Mouse (Mus musculus): ENCODE results near the gene Tspan10. TPM values are rescaled to one million over a fixed set of nuclear protein-coding genes. Genes with fewer than 3 reads are reported as not detected.

Gene Tspan10
- polyA plus RNA-seq, 1 experiment from 2014 or later: not detected

GRCm38 (mm10) chr11:120489054-120489761, 46.8 kb downstream of the Tspan10 start:
- WGBS: 69% methylated on average over 4 of the region's 4 CpGs
- Histone ChIP-seq H3K4me1 (replicated peaks; ENCODE audit: control insufficient read depth, insufficient read depth, low read length) (peaks cover 39% of the 10 kb centered on the region), H3K4me3 (replicated peaks; ENCODE audit: low read length) (no peak overlapping the region), H3K27ac (no peak overlapping the region), H3K9me3 (ENCODE audit: control insufficient read depth, low read length) (no peaks in the 10 kb centered on the region), H3K4me2 (replicated peaks) (no peak overlapping the region), H3K36me3 (replicated peaks; ENCODE audit: control insufficient read depth, insufficient read depth) (peaks cover 47% of the 10 kb centered on the region), H3K27me3 (ENCODE audit: control insufficient read depth, insufficient read depth, low read length) (no peaks in the 10 kb centered on the region), H3K9ac (no peak overlapping the region)
- DNase-seq (ENCODE audit: low spot score) (peak; percentile 81), ATAC-seq (ENCODE audit: low FRiP score) (no peak)

DNA sequence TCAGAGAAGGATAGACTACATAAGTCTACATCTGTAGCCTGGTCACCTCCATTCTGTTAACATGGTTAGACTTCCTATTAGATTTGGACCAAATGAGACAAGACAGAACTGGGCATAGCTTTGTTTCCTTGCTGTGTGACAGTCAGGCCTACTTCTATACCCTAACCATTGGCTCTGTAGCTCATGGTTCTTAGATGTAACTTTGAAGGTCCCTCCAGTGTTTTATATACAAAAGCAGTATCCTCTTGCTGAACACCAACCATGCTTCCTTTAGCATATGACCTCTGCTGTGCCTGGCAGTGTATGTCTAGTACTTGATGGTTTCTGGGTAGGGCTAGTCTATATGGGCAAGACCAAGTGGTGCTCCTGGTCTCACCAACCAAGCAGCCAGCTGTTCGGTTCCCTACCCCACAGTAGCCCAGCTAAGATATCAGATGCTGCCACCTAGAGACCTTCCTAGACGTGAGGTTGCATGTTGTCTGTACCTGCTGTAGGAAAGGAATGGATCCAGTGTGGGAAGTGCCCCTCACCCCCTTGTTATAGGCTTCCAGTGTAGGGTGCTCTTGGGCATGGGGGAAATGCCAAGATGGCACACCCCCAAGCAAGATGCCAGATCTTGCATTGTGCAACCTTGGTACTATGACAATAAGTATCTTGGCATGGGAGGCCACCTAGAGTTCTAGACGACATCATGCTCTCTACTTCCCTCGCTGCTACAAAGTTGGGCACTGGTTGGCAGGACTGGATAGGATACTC, 48.0 kb downstream of the Tspan10 start:
- Histone ChIP-seq H3K4me2 (replicated peaks) (peak overlapping the region; percentile 86; the same call in 1 of the 2 replicates), H3K36me3 (replicated peaks; ENCODE audit: control insufficient read depth, insufficient read depth) (peaks cover 59% of the 10 kb centered on the region), H3K9me3 (ENCODE audit: control insufficient read depth, low read length) (no peaks in the 10 kb centered on the region), H3K27ac (no peak overlapping the region), H3K4me3 (replicated peaks; ENCODE audit: low read length) (no peak overlapping the region), H3K4me1 (replicated peaks; ENCODE audit: control insufficient read depth, insufficient read depth, low read length) (peaks cover 34% of the 10 kb centered on the region), H3K27me3 (ENCODE audit: control insufficient read depth, insufficient read depth, low read length) (no peaks in the 10 kb centered on the region), H3K9ac (no peak overlapping the region)
- DNase-seq (ENCODE audit: low spot score) (no peak), ATAC-seq (ENCODE audit: low FRiP score) (no peak)
- WGBS: 34% methylated on average over 4 of the region's 4 CpGs

- H3K27me3 ChIP-seq (ENCODE audit: control insufficient read depth, insufficient read depth, low read length): no peaks in the 10 kb centered on the region
- DNase-seq (ENCODE audit: low spot score) (peak; percentile 89), ATAC-seq (ENCODE audit: low FRiP score) (peak; percentile 86)
- H3K4me2 ChIP-seq (replicated peaks): peak within 1 kb of the TSS; percentile 86
- peak within 1 kb of the TSS; percentile 72 for H3K27ac ChIP-seq
- peak within 1 kb of the TSS; percentile 75 for H3K9ac ChIP-seq
- WGBS: under 1% methylated on average over 35 of the region's 35 CpGs
- no peaks in the 10 kb centered on the region for H3K9me3 ChIP-seq (ENCODE audit: control insufficient read depth, low read length)
- H3K4me3 ChIP-seq (replicated peaks; ENCODE audit: low read length): peak within 1 kb of the TSS; percentile 77
- peaks cover 28% of the 10 kb centered on the region for H3K4me1 ChIP-seq (replicated peaks; ENCODE audit: control insufficient read depth, insufficient read depth, low read length)
- peaks cover 59% of the 10 kb centered on the region for H3K36me3 ChIP-seq (replicated peaks; ENCODE audit: control insufficient read depth, insufficient read depth)
These were observed 49.0 kb downstream of the Tspan10 start, which contains the start of gene Slc25a10 for GRCm38 (mm10) chr11:120491317-120492023. Gene Slc25a10, plus strand, starts transcription at chr11:120491840.

DNA sequence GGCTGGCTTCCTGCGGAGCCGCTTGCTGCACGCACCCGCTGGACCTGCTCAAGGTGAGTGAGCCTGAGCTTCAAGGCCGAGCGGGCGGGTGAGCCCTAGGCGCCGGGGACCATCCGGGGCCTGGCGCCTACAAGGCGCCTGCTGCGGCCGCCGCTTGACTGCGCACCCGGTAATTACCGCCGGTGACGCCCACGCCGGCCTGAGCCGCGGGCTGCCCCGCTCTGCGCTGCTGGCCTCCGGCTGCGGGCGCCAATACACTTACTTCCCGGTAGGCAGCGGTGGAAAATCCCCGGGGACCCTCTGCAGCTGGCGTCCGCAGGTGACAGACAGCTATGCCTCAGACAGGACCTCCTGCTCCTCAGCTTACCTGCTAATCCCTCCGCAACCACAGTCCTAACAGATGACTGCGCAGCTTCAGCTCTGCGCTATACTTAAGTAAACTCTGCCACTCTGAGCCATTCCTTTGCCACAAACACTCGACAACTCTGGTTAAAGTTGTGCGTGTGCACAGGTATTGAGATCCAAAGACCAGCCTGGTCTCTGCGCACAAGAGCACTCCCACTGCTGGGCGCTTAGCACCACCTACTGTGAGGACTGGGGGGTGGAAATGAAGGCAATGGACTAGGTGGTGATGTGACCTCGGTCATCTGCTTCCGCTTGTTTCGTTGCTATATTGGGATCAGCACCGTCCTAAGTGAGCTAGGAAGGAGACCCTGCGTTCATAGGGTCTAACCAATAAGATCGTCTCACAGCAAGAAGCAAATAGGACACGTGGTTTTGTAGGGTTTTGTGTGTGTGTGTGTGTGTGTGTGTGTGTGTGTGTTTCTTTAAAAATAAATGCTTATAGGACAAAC, 49.8 kb downstream of the Tspan10 start:
- Histone ChIP-seq H3K4me2 (replicated peaks) (peak overlapping the region; percentile 86), H3K27ac (peak overlapping the region; percentile 72), H3K4me1 (replicated peaks; ENCODE audit: control insufficient read depth, insufficient read depth, low read length) (peaks cover 28% of the 10 kb centered on the region), H3K4me3 (replicated peaks; ENCODE audit: low read length) (peak overlapping the region; percentile 77), H3K27me3 (ENCODE audit: control insufficient read depth, insufficient read depth, low read length) (no peaks in the 10 kb centered on the region), H3K36me3 (replicated peaks; ENCODE audit: control insufficient read depth, insufficient read depth) (peaks cover 59% of the 10 kb centered on the region), H3K9ac (peak overlapping the region; percentile 75), H3K9me3 (ENCODE audit: control insufficient read depth, low read length) (no peaks in the 10 kb centered on the region)
- ATAC-seq (ENCODE audit: low FRiP score) (peak; percentile 49), DNase-seq (ENCODE audit: low spot score) (peak; percentile 50)
- under 1% methylated on average over 48 of the region's 48 CpGs for WGBS

- DNase-seq (ENCODE audit: low spot score): no peak
- Histone ChIP-seq H3K36me3 (replicated peaks; ENCODE audit: control insufficient read depth, insufficient read depth) (peaks cover 59% of the 10 kb centered on the region), H3K9ac (peak overlapping the region; percentile 75), H3K4me3 (replicated peaks; ENCODE audit: low read length) (peak overlapping the region; percentile 77), H3K27ac (peak overlapping the region; percentile 72), H3K4me1 (replicated peaks; ENCODE audit: control insufficient read depth, insufficient read depth, low read length) (peaks cover 28% of the 10 kb centered on the region), H3K27me3 (ENCODE audit: control insufficient read depth, insufficient read depth, low read length) (no peaks in the 10 kb centered on the region), H3K9me3 (ENCODE audit: control insufficient read depth, low read length) (no peaks in the 10 kb centered on the region), H3K4me2 (replicated peaks) (peak overlapping the region; percentile 86)
- 24% methylated on average over 3 of the region's 3 CpGs for WGBS
- no peak for ATAC-seq (ENCODE audit: low FRiP score)
These were observed 50.4 kb downstream of the Tspan10 start for GRCm38 (mm10) chr11:120492878-120493203.

GRCm38 (mm10) chr11:120493351-120493750, 50.9 kb downstream of the Tspan10 start:
- Histone ChIP-seq H3K4me3 (replicated peaks; ENCODE audit: low read length) (peak overlapping the region; percentile 77), H3K27ac (peak overlapping the region; percentile 72; the same call in 1 of the 2 replicates), H3K4me2 (replicated peaks) (peak overlapping the region; percentile 86), H3K4me1 (replicated peaks; ENCODE audit: control insufficient read depth, insufficient read depth, low read length) (peaks cover 28% of the 10 kb centered on the region), H3K36me3 (replicated peaks; ENCODE audit: control insufficient read depth, insufficient read depth) (peaks cover 59% of the 10 kb centered on the region), H3K9me3 (ENCODE audit: control insufficient read depth, low read length) (no peaks in the 10 kb centered on the region), H3K27me3 (ENCODE audit: control insufficient read depth, insufficient read depth, low read length) (no peaks in the 10 kb centered on the region), H3K9ac (peak overlapping the region; percentile 75)
- ATAC-seq (ENCODE audit: low FRiP score) (no peak), DNase-seq (ENCODE audit: low spot score) (no peak)
- WGBS: 61% methylated on average over 3 of the region's 3 CpGs

GRCm38 (mm10) chr11:120493911-120494310, 51.5 kb downstream of the Tspan10 start:
- WGBS: 91% methylated on average over 3 of the region's 3 CpGs
- Histone ChIP-seq H3K4me1 (replicated peaks; ENCODE audit: control insufficient read depth, insufficient read depth, low read length) (peaks cover 28% of the 10 kb centered on the region), H3K36me3 (replicated peaks; ENCODE audit: control insufficient read depth, insufficient read depth) (peaks cover 59% of the 10 kb centered on the region)

More at GRCm38 (mm10) chr11:120493911-120494310, 51.5 kb downstream of the Tspan10 start:
- ATAC-seq (ENCODE audit: low FRiP score) (no peak), DNase-seq (ENCODE audit: low spot score) (no peak)
- Histone ChIP-seq H3K4me3 (replicated peaks; ENCODE audit: low read length) (no peak overlapping the region), H3K27ac (no peak overlapping the region), H3K9me3 (ENCODE audit: control insufficient read depth, low read length) (no peaks in the 10 kb centered on the region), H3K27me3 (ENCODE audit: control insufficient read depth, insufficient read depth, low read length) (no peaks in the 10 kb centered on the region), H3K4me2 (replicated peaks) (peak overlapping the region; percentile 86), H3K9ac (peak overlapping the region; percentile 75; the same call in 1 of the 2 replicates)

All from hindbrain, embryonic 14.5 days (tissue).